Mouse (Mus musculus): ENCODE measurements around the gene Ubtf. TPM values are rescaled to one million over a fixed set of nuclear protein-coding genes. Genes with fewer than 3 reads are reported as not detected.
"Not testable (repeated sequence)": the region's sequence is repeated elsewhere in the genome, so short reads cannot be mapped to it uniquely, and the experiment has no call there.

The Ubtf gene
- polyA plus RNA-seq, 1 experiment from 2014 or later = 86.0 TPM

- H3K27me3 ChIP-seq (replicated peaks; ENCODE audit: control insufficient read depth, insufficient read depth, low read length); H3K9ac ChIP-seq (ENCODE audit: low read length); H3K4me3 ChIP-seq (ENCODE audit: low read depth, low read length); H3K36me3 ChIP-seq (ENCODE audit: control insufficient read depth, insufficient read depth, low read length); H3K4me2 ChIP-seq (ENCODE audit: low read length); ATAC-seq (replicated peaks; ENCODE audit: low FRiP score, low TSS enrichment, low read depth); DNase-seq (ENCODE audit: low spot score); H3K9me3 ChIP-seq (ENCODE audit: control insufficient read depth, low read length); H3K4me1 ChIP-seq (replicated peaks; ENCODE audit: control insufficient read depth, insufficient read depth, low read length); H3K27ac ChIP-seq (ENCODE audit: low read depth): not testable (repeated sequence)
- 72% methylated on average over 6 of the region's 6 CpGs for WGBS
Measured at GRCm38 (mm10) chr11:102280267-102280666, 39.3 kb downstream of the Ubtf start.

GRCm38 (mm10) chr11:102279595-102279994, 39.9 kb downstream of the Ubtf start:
- Histone ChIP-seq H3K27ac (ENCODE audit: low read depth) (no peak overlapping the region), H3K4me3 (ENCODE audit: low read depth, low read length) (no peak overlapping the region), H3K27me3 (replicated peaks; ENCODE audit: control insufficient read depth, insufficient read depth, low read length) (peaks cover 5% of the 10 kb centered on the region; the same call in 1 of the 2 replicates), H3K9ac (ENCODE audit: low read length) (no peak overlapping the region), H3K4me1 (replicated peaks; ENCODE audit: control insufficient read depth, insufficient read depth, low read length) (no peaks in the 10 kb centered on the region; the same call in 1 of the 2 replicates), H3K36me3 (ENCODE audit: control insufficient read depth, insufficient read depth, low read length) (no peaks in the 10 kb centered on the region), H3K9me3 (ENCODE audit: control insufficient read depth, low read length) (no peaks in the 10 kb centered on the region), H3K4me2 (ENCODE audit: low read length) (no peak overlapping the region)
- 92% methylated on average over 3 of the region's 3 CpGs for WGBS
- no peak for ATAC-seq (replicated peaks; ENCODE audit: low FRiP score, low TSS enrichment, low read depth)
- DNase-seq (ENCODE audit: low spot score) = no peak

GRCm38 (mm10) chr11:102277754-102278153, 41.8 kb downstream of the Ubtf start:
- H3K4me3 ChIP-seq (ENCODE audit: low read depth, low read length) = no peak overlapping the region
- no peak overlapping the region for H3K4me2 ChIP-seq (ENCODE audit: low read length)
- no peaks in the 10 kb centered on the region for H3K9me3 ChIP-seq (ENCODE audit: control insufficient read depth, low read length)
- no peak overlapping the region for H3K9ac ChIP-seq (ENCODE audit: low read length)
- DNase-seq (ENCODE audit: low spot score) = no peak
- H3K27me3 ChIP-seq (replicated peaks; ENCODE audit: control insufficient read depth, insufficient read depth, low read length) = peaks cover 5% of the 10 kb centered on the region; the same call in 1 of the 2 replicates
- H3K27ac ChIP-seq (ENCODE audit: low read depth) = no peak overlapping the region
- no peak for ATAC-seq (replicated peaks; ENCODE audit: low FRiP score, low TSS enrichment, low read depth)
- 78% methylated on average over 9 of the region's 12 CpGs for WGBS
- no peaks in the 10 kb centered on the region for H3K36me3 ChIP-seq (ENCODE audit: control insufficient read depth, insufficient read depth, low read length)
- no peaks in the 10 kb centered on the region; the same call in 1 of the 2 replicates for H3K4me1 ChIP-seq (replicated peaks; ENCODE audit: control insufficient read depth, insufficient read depth, low read length)

- Histone ChIP-seq H3K9me3 (ENCODE audit: control insufficient read depth, low read length) (no peaks in the 10 kb centered on the region), H3K27ac (ENCODE audit: low read depth) (no peak overlapping the region), H3K4me3 (ENCODE audit: low read depth, low read length) (peak overlapping the region; percentile 33), H3K4me2 (ENCODE audit: low read length) (peak overlapping the region; percentile 63), H3K9ac (ENCODE audit: low read length) (peak overlapping the region; percentile 42), H3K4me1 (replicated peaks; ENCODE audit: control insufficient read depth, insufficient read depth, low read length) (no peaks in the 10 kb centered on the region; the same call in 1 of the 2 replicates), H3K27me3 (replicated peaks; ENCODE audit: control insufficient read depth, insufficient read depth, low read length) (peaks cover 5% of the 10 kb centered on the region; the same call in 1 of the 2 replicates), H3K36me3 (ENCODE audit: control insufficient read depth, insufficient read depth, low read length) (no peaks in the 10 kb centered on the region)
- ATAC-seq (replicated peaks; ENCODE audit: low FRiP score, low TSS enrichment, low read depth) (peak; percentile 65), DNase-seq (ENCODE audit: low spot score) (peak; percentile 78)
- 2% methylated on average over 33 of the region's 33 CpGs for WGBS
Measured at GRCm38 (mm10) chr11:102276411-102276915, 43.1 kb downstream of the Ubtf start.

- Histone ChIP-seq H3K27ac (ENCODE audit: low read depth) (no peak within 1 kb of the TSS), H3K27me3 (replicated peaks; ENCODE audit: control insufficient read depth, insufficient read depth, low read length) (no peaks in the 10 kb centered on the region), H3K4me2 (ENCODE audit: low read length) (no peak within 1 kb of the TSS), H3K4me3 (ENCODE audit: low read depth, low read length) (no peak within 1 kb of the TSS), H3K36me3 (ENCODE audit: control insufficient read depth, insufficient read depth, low read length) (0 out of 2 replicates have a peak, but pooled peaks cover 4% of the 10 kb centered on the region), H3K9me3 (ENCODE audit: control insufficient read depth, low read length) (no peaks in the 10 kb centered on the region), H3K4me1 (replicated peaks; ENCODE audit: control insufficient read depth, insufficient read depth, low read length) (0 out of 2 replicates have a peak, but pooled peaks cover 3% of the 10 kb centered on the region), H3K9ac (ENCODE audit: low read length) (no peak within 1 kb of the TSS)
- WGBS = 92% methylated on average over 12 of the region's 12 CpGs
- DNase-seq (ENCODE audit: low spot score) (no peak), ATAC-seq (replicated peaks; ENCODE audit: low FRiP score, low TSS enrichment, low read depth) (no peak)
Measured at GRCm38 (mm10) chr11:102268520-102269244, 50.9 kb downstream of the Ubtf start, which contains the start of gene Asb16. Gene Asb16 (plus strand): TSS chr11:102268743.

GRCm38 (mm10) chr11:102267480-102267879, 52.1 kb downstream of the Ubtf start:
- H3K9ac ChIP-seq (ENCODE audit: low read length) = no peak overlapping the region
- H3K4me1 ChIP-seq (replicated peaks; ENCODE audit: control insufficient read depth, insufficient read depth, low read length) = 0 out of 2 replicates have a peak, but pooled peaks cover 3% of the 10 kb centered on the region
- no peak overlapping the region for H3K4me3 ChIP-seq (ENCODE audit: low read depth, low read length)
- H3K9me3 ChIP-seq (ENCODE audit: control insufficient read depth, low read length) = no peaks in the 10 kb centered on the region
- DNase-seq (ENCODE audit: low spot score) (peak; percentile 81), ATAC-seq (replicated peaks; ENCODE audit: low FRiP score, low TSS enrichment, low read depth) (peak; percentile 42; the same call in 1 of the 2 replicates)
- H3K4me2 ChIP-seq (ENCODE audit: low read length) = no peak overlapping the region
- no peaks in the 10 kb centered on the region for H3K27me3 ChIP-seq (replicated peaks; ENCODE audit: control insufficient read depth, insufficient read depth, low read length)
- H3K27ac ChIP-seq (ENCODE audit: low read depth) = no peak overlapping the region
- peaks cover 11% of the 10 kb centered on the region for H3K36me3 ChIP-seq (ENCODE audit: control insufficient read depth, insufficient read depth, low read length)
- WGBS = 5% methylated on average over 11 of the region's 11 CpGs

- ATAC-seq (replicated peaks; ENCODE audit: low FRiP score, low TSS enrichment, low read depth) (no peak), DNase-seq (ENCODE audit: low spot score) (no peak)
- Histone ChIP-seq H3K4me3 (ENCODE audit: low read depth, low read length) (no peak overlapping the region), H3K36me3 (ENCODE audit: control insufficient read depth, insufficient read depth, low read length) (peaks cover 16% of the 10 kb centered on the region), H3K9ac (ENCODE audit: low read length) (no peak overlapping the region), H3K27ac (ENCODE audit: low read depth) (no peak overlapping the region), H3K4me2 (ENCODE audit: low read length) (no peak overlapping the region), H3K27me3 (replicated peaks; ENCODE audit: control insufficient read depth, insufficient read depth, low read length) (no peaks in the 10 kb centered on the region), H3K9me3 (ENCODE audit: control insufficient read depth, low read length) (no peaks in the 10 kb centered on the region), H3K4me1 (replicated peaks; ENCODE audit: control insufficient read depth, insufficient read depth, low read length) (0 out of 2 replicates have a peak, but pooled peaks cover 3% of the 10 kb centered on the region)
- 90% methylated on average over 8 of the region's 8 CpGs for WGBS
Measured at GRCm38 (mm10) chr11:102266631-102267355, 52.7 kb downstream of the Ubtf start.

GRCm38 (mm10) chr11:102265816-102266215, 53.7 kb downstream of the Ubtf start:
- H3K27me3 ChIP-seq (replicated peaks; ENCODE audit: control insufficient read depth, insufficient read depth, low read length) = no peaks in the 10 kb centered on the region
- no peak overlapping the region for H3K4me2 ChIP-seq (ENCODE audit: low read length)
- ATAC-seq (replicated peaks; ENCODE audit: low FRiP score, low TSS enrichment, low read depth) (no peak), DNase-seq (ENCODE audit: low spot score) (no peak)
- H3K27ac ChIP-seq (ENCODE audit: low read depth) = no peak overlapping the region
- H3K4me1 ChIP-seq (replicated peaks; ENCODE audit: control insufficient read depth, insufficient read depth, low read length) = 0 out of 2 replicates have a peak, but pooled peaks cover 3% of the 10 kb centered on the region
- peaks cover 17% of the 10 kb centered on the region for H3K36me3 ChIP-seq (ENCODE audit: control insufficient read depth, insufficient read depth, low read length)
- 54% methylated on average over 12 of the region's 14 CpGs for WGBS
- no peak overlapping the region for H3K4me3 ChIP-seq (ENCODE audit: low read depth, low read length)
- no peak overlapping the region for H3K9ac ChIP-seq (ENCODE audit: low read length)
- no peaks in the 10 kb centered on the region for H3K9me3 ChIP-seq (ENCODE audit: control insufficient read depth, low read length)
